Mouse (Mus musculus) c-Kit-positive CD71-negative TER-119-negative erythroid progenitor cells, embryonic 14.5 days (primary cell): Measurements from ENCODE around the gene Avpr2.

Source experiments
- DNase-seq: peaks from one replicate; pipeline ENCODE4 v3.0.0-alpha.2; 2013; ENCODE audit warnings: low read depth

Avpr2 gene

DNA sequence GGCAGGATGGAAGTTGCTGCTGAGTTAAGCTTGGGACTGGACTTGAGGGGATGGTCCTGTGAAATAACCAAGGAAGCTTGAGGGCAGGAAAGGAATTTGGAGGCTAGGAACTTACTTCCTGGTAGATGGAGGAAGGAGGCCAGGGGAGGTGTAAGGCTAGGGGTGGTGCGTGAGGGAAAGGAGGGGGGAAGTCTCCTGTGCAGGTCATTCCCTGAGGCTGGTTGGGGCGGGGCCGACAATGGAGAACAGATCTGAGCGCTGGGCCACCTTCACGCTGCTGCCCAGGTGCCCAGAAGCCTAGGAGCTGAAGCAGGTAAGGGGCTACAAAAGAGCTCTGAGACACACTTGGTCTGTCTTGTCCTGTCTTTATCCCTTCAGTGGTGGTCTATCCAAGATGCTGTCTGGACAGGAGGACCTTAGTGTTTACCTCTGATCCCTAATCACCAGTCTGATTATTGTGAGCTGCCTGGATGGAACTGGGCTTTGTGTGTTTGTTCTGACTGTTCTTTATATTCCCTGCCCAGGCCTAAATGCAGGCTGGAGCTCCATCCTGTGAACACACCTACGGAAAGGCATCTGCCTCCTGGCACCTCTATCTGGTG lies at the start of gene Avpr2:
Gene Avpr2, plus strand, starts transcription at position 552 of the 602 bp plus-strand sequence.
- DNase-seq = no peak

DNA sequence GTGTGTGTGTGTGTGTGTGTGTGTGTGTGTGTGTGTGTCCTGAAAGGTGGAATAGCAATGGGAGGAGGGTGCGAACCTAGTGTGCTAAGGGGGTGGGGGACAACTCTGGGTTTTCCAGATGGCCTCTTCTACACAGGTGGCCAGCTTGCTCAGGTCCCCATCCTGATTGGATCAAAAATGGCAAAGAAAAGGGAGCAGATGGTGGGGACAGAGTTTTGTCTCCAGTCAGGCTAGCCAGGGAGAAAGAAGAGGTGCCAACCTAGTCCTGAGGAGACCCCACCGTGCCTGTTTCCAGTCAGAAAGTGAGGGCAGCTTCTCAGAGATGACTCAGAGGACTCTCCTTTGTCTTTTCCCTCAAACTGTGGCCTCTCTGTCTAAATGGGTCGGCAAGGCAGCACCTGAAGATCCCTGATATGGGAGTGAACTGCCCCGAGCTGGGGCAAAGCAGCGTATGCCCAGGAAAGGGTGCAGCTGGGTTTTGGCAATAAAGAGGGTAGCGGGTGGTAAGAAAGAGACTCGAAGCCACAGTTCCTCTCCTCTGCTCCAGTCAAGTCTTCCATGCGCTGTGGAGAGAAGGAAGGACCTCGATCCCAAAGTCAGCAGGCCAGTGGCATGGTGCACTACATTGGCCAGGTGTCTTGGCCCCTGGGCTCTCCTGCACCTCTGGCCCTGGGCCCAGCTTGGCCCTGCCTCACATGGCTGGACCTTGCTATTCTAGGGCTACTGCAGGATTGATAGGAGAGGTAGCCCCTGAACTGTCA lies 37.4 kb upstream of the Avpr2 start:
- DNase-seq = no peak

DNA sequence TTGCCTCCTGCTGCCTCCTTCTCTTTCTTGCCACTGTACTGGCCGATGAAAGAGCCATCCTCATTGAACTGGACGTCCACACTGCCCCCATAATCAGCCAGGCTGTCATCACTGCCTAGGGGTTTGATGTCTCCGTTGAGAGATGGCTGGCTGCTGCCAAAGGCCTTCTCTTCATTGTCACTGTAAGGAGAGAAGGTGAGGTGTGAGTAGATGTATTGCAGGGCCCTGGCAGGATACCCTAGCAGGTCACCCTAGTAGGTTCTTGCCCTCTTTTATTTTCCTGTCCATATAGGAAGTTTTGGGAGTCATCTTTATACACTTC lies 36.9 kb upstream of the Avpr2 start:
- no peak for DNase-seq

DNA sequence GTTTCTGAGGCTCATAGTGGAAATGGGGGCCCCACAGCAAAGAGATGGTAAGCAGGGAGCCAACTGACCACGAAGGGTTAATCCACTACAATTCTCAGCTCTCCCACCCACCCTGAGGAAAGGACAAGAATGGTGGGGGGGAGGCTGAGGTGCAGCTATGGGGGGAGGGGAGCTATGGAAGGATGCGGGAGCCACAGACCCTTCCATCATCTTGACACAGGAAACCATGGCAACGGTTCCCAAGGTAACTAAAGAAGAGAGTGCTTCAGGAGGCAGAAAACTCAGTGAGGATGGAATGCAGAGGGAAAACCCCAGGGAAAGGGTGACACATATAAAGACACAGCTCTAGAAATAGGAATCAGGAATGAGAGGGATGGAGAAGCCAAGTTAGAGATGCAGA lies 27.2 kb upstream of the Avpr2 start:
- no peak for DNase-seq

DNA sequence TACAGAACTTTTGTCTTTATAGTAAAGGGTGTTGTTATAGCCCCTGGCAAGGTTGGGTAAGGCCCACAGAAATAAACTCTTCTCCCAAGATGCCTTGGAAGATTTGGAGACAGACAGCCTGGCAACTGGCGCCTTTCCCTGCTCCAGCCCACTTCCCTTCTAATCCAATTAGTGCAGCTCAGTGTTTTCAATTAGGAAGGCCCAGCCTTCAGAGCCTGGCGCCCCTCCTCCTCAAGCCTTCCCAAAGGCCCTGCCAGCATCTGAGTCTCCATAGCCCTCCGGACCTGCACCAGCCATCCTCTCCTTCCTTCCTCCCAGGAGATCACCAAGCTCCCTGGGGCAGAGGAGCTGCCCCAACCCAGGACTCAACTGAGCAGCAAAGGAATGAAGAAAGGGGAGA lies 24.6 kb upstream of the Avpr2 start:
- DNase-seq = no peak

DNA sequence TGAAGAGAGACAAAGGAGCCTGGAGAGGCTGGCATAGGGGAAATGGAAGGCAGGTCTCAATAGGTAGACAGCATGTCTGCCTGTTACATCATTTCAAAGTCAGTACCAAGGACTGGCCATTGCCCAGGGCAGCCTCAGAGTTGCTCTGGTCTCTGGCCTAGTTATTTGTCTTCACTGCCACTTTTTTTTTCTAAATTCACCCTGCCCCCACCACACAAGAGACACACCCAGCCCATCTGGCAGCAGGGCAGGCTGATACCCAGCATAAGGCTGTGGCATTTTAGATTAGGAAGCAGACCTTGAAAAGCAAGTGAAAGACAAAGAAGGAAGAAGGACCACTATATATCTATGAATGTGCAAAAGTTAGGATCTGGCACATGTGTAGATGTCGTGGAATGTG lies 24.1 kb upstream of the Avpr2 start:
- no peak for DNase-seq

DNA sequence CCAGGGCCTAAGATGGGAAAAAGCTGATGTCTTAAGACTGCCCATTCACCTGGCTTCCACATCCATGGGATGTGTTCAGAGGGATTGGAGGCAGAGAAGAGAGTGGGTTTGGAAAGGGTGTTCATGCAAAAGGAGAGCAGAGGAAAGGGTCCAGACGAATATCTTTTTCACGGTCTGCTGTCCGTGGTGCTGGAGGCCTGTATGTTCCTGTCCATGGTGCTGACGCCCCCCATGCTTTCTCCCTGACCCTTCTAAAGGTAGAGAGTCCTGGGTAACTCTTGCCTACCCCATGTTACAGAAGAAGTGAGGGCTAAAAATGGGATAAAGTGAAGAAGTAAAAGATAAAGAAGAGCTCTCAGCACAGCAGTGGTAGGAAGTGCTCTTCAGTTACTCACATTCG lies 22.6 kb upstream of the Avpr2 start:
- peak; percentile 32 for DNase-seq

DNA sequence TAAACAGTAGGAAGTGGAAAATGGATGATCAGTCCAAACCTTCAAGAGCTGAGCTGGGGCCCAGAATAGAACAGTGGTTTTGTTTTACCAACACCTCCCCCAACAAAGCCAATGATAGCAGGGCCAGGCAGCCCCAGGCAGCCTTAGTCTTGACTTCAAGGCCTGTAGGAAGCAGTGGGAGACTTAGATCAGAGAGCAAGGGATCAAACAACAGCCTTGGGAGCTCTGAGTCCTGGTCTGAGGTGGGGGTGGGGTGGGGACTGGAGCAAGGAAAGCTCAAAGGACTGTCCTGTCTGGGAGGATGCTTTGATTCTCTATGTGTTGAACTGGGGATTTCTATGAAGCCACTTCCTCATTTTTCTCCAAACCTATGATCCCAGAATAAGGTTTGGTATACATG lies 20.4 kb upstream of the Avpr2 start:
- no peak for DNase-seq

DNA sequence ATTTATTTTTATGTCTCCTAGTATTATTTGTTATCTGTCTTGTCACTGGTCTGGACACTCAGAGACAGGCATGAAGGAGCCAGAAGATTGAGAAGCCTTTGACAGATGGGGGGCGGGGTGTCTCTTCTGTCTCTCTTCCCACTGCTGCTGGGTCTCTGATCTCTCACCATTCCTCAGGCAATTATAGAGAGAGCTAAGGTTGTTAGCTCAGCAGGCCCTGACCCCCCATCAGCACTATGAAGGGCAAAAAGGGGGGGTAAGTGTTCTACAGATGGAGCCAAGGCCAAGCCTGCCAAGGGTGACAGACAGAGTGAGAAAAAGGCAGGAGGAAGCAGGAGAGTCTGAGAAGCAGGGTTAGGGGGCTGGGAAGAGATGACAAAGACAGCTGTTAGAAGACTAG lies 19.9 kb upstream of the Avpr2 start:
- DNase-seq = no peak

DNA sequence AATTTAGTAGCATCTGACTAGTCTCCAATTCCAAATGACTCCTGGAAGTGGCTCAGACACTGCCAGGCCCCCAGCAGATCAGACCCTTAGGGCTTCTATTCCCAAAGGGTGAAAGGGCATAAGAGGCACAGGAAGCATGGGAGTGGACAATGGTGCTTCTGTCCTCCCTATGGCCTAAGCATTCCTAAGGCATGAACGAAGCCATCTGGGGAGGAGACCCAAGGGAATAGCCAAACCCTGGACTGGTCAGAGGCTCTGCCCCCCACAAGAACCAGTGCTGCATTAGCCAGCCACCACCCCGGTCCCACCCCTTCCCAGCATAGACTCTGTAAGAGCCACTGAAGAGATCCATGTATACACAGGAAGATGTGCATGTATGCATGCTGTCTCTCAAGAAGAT lies 16.0 kb upstream of the Avpr2 start:
- DNase-seq = no peak

DNA sequence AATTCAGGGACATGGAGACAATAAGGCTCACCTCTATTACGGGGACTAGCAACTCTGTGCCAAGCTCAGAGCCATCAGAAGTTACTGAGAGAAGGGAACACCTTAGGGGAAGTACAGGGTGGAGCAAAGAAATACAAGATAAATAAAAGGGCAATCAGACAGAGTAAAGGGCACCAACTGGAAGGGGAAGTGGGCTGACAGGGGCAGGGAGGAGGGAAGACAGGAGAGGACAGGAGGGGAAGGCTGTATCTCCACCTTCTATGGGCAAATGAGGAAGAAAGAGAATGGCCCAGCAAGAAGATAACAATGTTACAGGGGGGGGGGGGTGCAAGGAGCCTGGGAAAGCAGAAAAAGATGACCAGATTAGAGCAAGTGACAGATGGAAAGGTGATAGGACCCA lies 14.9 kb upstream of the Avpr2 start:
- DNase-seq = no peak

DNA sequence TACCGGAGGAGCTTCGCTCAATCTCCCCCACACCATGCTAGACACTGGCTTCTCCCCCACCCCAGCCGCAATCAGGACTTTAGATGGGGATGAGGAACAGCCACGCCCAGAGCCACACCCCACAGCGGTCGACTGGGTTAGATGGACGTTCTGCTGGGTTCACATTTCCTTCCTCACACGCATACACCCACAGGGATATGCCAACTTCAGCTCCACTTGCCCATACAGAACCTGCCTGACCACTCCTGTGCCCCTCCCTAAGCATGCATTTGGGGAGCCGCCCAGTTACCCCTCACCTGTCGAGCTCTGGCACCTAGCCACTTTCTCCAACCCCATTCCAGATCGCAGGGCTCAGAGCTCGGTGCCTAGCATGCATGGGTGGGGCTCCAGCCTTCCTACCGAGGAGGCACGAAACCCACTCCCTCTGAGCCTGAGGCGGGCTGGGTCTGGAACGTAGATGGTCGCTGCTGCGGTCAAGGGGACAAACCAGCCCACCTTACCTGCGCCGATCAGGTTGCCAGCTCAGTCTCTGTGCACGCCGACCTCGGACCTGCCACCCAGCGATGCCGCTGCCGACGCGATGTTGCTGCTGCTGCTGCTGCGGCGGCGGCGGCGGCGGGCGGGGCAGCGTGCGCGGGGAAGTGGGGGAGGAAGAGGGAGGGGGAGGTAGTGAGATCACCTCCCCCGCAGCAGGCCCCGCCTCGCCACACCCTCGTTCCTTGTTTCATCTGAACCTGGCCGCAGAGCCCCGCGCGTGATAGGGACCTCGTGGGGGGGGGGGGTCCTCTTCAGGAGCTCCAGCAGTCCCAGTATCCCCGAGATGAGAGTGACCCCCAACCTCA lies 11.5 kb upstream of the Avpr2 start:
- DNase-seq = no peak

DNA sequence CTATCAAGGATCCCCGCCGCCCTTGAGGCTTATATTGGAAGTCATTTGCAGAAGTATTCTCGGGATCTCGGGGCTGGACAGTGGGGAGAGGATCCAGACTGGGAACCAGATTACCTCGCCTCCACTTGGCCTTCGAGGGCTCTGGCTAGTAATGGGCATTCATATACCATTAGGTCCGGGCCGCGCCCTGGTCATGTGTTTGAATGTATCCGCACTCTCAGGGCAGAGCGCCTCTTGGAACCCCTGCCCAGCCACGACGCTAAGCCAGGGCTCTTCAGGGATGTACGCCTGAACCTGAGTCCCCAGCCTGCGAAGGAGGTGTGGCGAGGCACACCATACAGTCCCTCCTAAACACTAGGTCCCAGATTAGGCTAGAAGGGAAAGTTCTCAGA lies 10.9 kb upstream of the Avpr2 start:
- DNase-seq = no peak

DNA sequence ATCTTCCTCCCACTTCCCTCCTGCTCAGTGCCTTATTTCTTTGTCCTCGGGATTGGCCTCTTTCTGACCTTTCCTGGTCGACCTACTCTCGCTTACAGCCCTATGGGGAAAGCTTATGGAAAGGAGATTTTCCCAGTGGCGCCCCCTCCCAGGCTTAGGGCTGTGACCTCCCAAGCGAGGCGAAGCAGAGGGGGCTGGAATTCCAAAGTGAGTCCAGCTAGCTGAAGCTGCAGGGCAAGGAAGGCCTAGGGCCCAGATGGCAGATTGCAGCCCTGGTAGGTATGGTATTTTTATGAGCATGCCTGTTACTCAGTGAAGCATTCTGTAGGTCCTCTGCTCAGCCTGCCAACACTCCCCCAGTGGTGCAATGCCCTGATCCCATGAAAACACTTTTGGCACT lies 10.4 kb upstream of the Avpr2 start:
- DNase-seq = no peak

DNA sequence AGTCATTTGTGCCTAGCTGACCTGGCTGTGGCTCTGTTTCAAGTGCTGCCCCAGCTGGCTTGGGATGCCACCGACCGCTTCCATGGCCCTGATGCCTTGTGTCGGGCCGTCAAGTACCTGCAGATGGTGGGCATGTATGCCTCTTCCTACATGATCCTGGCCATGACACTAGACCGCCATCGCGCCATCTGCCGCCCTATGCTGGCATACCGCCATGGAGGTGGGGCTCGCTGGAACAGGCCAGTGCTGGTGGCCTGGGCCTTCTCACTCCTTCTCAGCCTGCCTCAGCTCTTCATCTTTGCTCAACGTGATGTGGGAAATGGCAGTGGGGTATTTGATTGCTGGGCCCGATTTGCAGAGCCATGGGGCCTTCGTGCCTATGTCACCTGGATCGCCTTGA lies 931 bp downstream of the Avpr2 start:
- DNase-seq = no peak

DNA sequence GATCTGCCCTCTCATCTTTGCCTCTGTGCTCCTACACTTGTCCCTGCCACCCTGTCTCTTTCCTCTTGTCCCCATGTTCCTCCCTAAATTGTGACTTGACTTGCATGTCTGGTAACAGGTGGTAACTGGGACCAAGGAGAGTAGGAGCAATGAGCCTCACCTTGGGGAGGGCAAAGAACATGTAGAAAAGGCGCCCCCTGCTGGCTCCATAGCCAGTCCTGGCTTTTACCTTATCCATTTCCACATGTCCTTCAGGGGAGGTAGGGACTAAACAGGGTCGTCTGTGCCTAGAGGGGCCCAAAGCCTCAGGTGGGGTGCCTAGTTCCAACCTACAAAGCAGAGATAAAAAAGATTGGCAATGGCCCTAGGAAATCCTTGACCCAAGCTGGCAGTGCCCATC lies 3.8 kb downstream of the Avpr2 start, which contains the start of gene L1cam:
Gene L1cam, minus strand, starts transcription at position 387 of the 400 bp plus-strand sequence.
- no peak for DNase-seq

DNA sequence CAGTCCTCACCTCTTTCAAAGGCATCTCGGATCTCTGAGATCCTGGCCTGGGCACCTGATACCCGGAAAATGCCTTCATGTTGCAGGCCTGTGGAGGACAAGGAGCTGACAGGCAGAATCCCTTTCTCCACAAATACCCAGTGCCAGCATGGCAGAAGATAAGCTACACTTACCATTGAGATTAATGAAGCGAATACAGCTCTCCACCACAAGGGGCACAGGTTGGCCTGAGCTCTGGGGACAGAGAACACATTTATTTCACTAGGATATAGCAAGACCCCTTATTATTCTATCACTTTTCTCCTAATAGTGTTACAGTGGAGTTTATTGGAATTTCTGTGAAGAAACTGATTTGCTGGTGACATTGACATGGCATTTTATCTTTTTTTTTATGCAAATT lies 6.1 kb downstream of the Avpr2 start:
- no peak for DNase-seq

DNA sequence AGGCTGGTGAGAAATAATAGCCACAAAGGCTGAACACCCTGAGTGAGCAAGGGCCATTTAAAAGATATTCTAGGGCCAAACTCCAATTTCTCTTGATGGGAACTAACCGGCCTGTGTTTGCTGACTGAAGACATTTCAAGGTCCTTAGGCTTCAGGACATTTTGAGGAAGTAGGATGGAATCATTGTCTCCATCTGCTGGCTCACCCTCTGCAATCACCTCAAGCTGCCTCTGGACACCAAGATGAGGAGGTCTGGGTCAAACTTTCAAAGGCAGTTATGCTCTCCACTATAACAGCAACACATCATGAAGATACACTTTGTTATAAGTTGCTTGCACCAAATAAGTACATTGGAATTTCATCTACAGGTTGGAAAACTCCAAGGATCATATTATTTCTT lies 18.1 kb downstream of the Avpr2 start:
- DNase-seq = no peak

DNA sequence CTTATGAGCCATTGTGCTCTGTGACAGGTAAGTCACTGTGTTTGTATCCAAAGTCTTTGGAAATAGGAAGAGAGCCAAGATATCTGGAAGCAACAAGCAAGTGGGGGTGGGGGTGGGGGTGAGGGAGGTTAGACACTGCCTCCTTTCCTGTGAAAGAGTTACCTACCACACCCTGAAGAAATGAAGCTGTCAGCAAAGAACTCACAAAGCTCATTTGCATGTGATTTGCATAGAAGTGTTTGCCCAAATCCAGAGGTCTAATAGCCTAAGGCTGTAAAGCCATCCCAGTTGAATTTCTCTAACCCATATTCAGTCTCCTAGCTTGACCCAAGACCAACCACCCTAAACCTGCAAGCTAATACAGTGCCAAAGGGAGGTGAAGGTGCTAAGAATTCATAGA lies 18.5 kb downstream of the Avpr2 start:
- no peak for DNase-seq

DNA sequence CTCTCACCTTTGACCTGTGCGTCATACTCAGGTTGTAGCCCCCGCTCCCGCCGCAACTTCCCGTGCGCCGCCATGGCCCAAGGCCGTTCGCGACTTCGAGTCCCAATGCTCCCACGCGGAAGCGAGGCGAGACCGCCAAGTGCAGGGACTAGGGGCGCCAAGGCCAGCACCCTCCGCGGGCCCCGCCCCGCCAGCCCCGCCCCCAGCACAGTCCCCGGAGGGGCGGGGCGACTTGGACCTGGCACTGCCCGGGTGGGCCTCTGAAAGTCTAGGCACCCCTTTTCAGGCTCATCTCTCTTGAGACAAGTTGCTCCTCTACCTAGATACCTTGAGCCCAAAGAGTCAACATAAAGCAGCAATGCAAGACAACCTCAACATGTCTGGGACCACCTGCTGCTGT lies 19.3 kb downstream of the Avpr2 start:
- DNase-seq = no peak

DNA sequence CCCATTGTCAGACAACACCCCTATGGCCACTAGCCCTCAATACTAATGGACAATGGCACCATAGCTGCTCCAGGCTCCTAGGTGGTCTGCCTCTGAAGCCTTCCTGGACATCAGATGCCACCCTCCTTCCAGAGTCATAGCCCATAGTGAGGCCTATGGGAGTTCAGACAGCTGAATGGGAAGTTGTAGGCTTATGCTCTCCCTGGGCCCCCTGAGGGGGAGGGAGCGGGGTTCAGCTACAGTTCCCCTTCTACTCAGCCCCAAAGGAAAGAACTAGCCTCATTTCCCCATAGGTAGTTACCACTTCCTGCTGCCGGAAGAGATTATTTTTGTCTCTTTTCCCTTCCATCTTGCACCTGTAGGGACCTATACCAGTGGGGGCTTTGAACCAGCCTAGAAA lies 19.7 kb downstream of the Avpr2 start:
- no peak for DNase-seq

DNA sequence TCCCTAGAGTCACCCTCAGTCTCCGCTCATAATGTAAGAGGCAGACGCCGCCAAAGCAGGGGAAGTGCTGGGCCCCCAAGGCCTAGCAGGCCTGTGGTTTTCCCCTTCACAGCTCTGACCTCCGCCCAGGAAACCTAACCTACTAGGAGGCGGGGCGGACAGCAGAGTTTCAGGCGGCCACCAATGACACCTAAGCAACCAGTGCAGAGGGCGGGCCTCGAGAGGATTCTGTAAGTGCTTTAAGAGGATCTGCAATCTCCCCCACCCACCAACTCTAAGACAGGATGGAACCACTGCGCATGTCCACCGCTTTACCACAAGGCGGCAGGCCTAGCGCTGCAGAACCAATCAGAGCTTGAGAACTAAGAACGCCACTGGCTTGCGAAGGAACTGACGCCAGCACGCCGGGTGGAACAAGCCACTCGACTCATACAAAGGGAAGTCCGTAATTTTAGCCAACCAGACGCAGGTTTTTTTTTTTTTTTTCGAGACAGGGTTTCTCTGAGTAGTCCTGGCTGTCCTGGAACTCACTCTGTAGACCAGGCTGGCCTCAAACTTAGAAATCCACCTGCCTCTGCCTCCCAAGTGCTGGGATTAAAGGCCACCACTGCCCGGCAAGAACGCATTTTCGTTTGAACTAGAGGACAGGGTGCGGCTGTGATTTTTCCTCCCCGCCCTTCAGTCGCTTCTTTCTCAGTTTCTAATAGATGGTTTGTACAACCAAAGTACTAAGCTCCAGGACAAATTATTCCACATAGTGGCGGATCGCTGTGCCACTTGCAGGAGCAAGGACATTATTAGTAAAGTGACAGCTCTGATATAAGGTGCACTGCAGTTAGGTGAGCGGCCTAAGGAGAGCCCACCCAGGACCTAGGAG lies 23.2 kb downstream of the Avpr2 start:
- DNase-seq = peak; percentile 83
